Mouse (Mus musculus): ENCODE data around the gene Pnmal1. TPM values are rescaled to one million over a fixed set of nuclear protein-coding genes. Genes with fewer than 3 reads are reported as not detected.
A peak's percentile ranks its signal among the peaks of the same experiment; 100 is the strongest.

Gene Pnmal1
- polyA plus RNA-seq, 1 experiment from 2014 or later, result 53.1 TPM

DNA sequence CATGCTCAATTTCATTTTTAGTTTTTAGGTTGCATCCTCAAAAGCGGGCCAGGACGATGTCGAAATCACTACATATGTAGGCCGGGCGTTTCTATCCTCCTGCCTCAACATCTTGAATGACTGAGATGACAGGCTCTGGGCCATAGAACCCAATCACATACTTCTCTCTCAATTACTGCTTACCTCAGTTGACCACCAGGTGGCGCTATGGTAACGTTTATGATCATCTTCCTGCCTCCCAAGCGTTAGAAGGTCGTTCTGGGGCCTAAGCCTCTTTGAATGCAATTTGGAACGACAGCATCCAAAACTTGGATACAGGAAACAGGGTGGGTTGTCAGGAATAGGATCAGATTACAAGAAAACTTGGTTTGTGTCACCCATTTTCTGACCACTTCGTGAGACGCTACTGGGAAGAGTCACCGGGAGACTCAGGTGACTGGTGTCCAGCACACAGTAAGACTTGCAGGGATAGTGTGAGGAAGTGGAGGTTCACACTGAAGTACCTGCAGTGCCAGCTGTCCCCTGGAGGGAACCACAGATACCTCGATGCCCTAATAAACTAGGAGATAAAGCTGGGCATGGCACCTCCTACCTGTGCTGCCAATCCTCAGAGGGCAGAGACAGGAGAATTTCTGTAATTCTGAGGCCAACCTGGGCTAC is 27.4 kb upstream of the Pnmal1 start:
- H3K9ac ChIP-seq (replicated peaks), result no peak overlapping the region
- H3K4me2 ChIP-seq (replicated peaks), result no peak overlapping the region
- peak; percentile 70 for ATAC-seq (replicated peaks)
- no peaks in the 10 kb centered on the region for H3K27me3 ChIP-seq
- peaks cover 31% of the 10 kb centered on the region for H3K4me1 ChIP-seq
- H3K27ac ChIP-seq (replicated peaks), result peak overlapping the region; percentile 77
- WGBS, result 17% methylated on average over 14 of the region's 14 CpGs
- H3K9me3 ChIP-seq, result no peaks in the 10 kb centered on the region
- H3K36me3 ChIP-seq, result no peaks in the 10 kb centered on the region
- H3K4me3 ChIP-seq, result no peak overlapping the region

DNA sequence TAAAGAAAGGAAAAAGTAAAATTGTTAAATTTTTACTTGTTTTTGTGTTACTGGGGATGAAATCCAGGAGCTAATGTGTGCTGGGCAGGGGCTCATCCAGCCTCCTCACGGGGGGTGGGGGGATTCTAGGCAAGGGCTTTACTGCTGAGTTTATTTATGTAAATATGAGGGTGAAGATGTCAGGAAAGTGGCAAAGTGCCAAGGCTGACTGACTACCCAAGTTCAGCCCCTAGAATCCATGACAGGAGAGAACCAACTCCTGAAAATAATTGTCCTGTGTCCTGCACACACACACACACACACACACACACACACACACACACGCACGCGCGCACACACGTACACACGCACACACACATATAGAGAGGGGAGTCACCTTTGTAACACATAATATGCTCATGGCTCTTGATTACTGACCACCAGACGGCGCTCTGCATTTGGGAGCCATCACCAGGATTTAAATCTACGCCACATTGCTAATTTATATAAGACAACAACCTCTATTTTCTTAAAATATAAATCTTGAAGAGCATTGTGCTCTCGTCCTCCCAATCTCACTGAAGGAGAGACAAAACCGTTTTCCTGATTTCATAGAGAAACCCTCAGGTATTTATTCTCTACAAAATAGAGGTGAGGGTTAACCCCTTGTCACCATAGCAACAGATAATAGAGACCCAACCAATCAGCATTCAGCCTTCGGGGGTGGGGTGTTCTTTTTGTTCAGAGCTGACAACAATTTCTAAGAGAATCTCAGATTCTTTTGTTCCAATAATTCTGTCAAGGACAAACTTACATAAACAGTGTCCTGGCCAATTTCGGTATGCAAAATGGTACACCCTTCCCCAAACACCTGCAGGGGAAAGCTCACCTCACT is 26.5 kb upstream of the Pnmal1 start:
- Histone ChIP-seq H3K36me3 (no peaks in the 10 kb centered on the region), H3K4me3 (no peak overlapping the region), H3K27me3 (no peaks in the 10 kb centered on the region), H3K4me2 (replicated peaks) (peak overlapping the region; percentile 19; the same call in 1 of the 2 replicates), H3K27ac (replicated peaks) (peak overlapping the region; percentile 77), H3K4me1 (peaks cover 35% of the 10 kb centered on the region), H3K9ac (replicated peaks) (no peak overlapping the region; the same call in 1 of the 2 replicates), H3K9me3 (no peaks in the 10 kb centered on the region)
- WGBS, result 32% methylated on average over 14 of the region's 14 CpGs
- ATAC-seq (replicated peaks), result peak; percentile 61

DNA sequence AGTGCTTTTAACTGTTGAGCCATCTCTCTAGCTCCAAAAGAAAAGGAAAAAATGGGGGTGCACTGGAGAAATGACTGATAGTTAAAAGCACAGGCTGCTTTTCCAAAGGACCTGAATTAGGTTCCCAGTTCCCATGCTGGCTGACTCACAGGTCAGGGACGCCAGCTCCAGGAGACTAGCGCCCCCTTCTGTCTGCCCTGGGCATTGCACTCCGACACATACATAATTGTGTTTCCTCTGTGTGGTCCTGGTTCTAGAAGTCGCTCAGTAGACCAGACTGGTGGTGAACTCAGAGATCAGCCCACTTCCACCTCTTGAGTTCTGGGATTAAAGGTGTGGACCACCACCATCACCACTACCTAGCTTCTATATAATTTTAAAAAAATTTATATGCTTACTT is 22.2 kb upstream of the Pnmal1 start:
- Histone ChIP-seq H3K4me2 (replicated peaks) (no peak overlapping the region), H3K36me3 (no peaks in the 10 kb centered on the region), H3K4me1 (peaks cover 59% of the 10 kb centered on the region), H3K4me3 (no peak overlapping the region), H3K9ac (replicated peaks) (no peak overlapping the region), H3K27me3 (no peaks in the 10 kb centered on the region), H3K9me3 (no peaks in the 10 kb centered on the region), H3K27ac (replicated peaks) (0 out of 2 replicates have a peak overlapping the region, but pooled peaks have one; percentile 88)
- ATAC-seq (replicated peaks), result no peak
- WGBS, result 51% methylated on average over 4 of the region's 4 CpGs

DNA sequence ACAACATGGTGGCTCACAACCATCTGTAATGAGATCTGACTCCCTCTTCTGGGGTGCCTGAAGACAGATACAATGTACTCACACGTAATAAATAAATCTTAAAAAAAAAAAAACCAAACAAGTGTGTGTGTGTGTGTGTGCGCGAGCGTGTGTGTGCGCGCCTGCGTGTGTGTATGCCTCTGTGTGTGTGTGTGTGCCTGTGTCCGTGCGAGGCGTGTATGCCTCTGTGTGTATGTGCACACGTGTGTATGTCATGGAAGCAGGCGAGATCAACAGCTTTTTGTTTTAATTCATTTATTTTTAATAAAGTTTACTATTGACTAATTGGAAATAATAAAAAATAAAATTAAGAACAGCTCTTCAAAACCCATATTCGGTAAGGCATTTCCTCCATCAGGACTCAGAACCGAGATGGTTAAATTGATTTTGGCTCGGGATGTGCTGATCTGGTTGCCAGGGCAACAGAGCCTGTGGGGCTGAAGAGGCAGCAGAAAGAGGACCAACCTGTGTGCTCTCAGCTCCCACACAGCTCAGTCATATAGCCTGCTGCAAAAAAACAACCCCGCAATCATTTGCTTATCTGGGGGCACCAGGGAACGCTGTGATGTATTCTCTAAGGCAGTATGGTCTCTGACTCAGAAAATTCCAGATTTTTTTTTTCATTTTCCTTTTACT is 21.2 kb upstream of the Pnmal1 start:
- ATAC-seq (replicated peaks), result peak; percentile 87
- Histone ChIP-seq H3K9me3 (no peaks in the 10 kb centered on the region), H3K4me1 (peaks cover 56% of the 10 kb centered on the region), H3K4me2 (replicated peaks) (peak overlapping the region; percentile 33), H3K4me3 (no peak overlapping the region), H3K36me3 (no peaks in the 10 kb centered on the region), H3K9ac (replicated peaks) (no peak overlapping the region), H3K27ac (replicated peaks) (peak overlapping the region; percentile 88), H3K27me3 (no peaks in the 10 kb centered on the region)
- 57% methylated on average over 17 of the region's 17 CpGs for WGBS

DNA sequence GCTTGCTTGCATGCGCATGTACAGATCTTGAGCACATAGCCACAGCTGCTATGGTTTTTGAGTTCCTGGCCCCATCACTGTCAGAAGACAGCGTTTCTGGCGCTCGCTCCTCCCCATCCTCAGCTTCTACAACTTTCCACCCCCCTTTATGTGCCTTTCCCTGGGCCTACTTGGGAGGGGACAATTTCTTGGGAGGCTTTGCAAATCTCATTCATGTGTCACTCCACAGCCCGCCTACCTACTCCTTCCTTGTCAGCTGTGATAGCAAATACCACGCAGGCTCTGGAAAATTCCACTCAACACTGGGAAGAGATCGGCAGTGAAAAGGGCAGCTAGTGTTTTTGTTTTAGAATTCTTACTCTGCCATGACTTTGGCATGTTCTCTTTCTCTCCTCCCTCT is 19.2 kb upstream of the Pnmal1 start:
- no peak overlapping the region for H3K4me3 ChIP-seq
- no peak overlapping the region for H3K4me2 ChIP-seq (replicated peaks)
- H3K4me1 ChIP-seq, result peaks cover 64% of the 10 kb centered on the region
- WGBS, result 28% methylated on average over 7 of the region's 7 CpGs
- H3K36me3 ChIP-seq, result no peaks in the 10 kb centered on the region
- H3K27ac ChIP-seq (replicated peaks), result peak overlapping the region; percentile 88
- H3K9me3 ChIP-seq, result no peaks in the 10 kb centered on the region
- H3K27me3 ChIP-seq, result no peaks in the 10 kb centered on the region
- no peak overlapping the region for H3K9ac ChIP-seq (replicated peaks)
- ATAC-seq (replicated peaks), result no peak

DNA sequence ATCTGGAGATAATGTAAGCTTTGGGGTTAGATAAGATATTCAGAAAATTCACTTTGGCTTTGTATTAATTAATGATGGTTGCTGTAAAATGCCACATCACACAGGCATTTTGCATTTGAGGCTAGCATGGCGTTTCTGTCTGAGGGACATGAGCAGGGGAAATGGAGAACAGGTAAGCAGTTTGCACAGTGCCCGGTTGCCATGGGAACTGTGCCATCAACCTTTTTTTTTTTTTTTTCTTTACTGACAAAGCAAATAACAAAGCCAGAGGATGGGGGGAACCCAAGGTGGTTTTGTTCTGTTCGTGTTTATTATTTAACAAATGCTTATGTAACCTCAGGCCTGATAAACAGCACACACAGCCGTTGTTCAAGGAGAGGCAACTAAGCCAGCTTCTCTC is 16.6 kb upstream of the Pnmal1 start:
- WGBS, result 42% methylated on average over 4 of the region's 4 CpGs

DNA sequence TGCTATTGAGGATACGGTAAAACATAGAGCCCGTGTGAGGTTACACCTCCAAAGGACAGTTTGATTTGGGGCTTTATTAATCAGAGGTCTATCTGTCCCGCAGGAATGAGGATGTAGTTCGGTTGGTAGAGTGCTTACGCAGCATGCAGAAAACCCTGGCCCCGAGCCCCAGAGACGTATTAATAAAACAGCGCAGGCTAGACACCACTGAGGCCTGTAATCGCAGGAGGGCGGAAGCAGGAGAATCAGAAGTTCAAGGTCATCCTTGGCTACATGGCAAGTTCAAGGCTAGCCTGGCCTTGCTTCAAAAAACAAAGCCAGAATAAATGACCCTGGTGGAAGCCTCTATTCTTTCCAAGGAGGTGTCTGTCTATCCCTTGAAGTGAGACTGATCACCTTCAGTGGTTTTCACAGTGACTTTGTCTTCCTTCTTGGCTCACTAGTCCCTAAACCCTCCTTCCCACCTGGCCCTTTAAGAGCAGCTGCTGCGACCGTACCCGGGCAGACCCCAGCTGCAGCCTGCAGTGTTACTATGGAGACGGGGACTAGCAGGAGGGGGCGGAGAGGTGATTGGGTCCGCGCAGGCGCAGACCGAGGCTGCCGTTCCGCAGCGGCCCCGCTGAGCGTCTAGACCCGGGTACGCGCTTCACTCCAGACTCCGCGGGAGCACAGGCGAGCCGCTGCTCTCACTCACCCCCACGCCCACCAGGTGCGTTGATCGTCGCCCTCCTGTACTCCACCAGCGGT is 15.2 kb upstream of the Pnmal1 start, which contains the start of gene Pnmal2:
Gene Pnmal2, plus strand, starts transcription at position 622 of the 747 bp plus-strand sequence.
- no peaks in the 10 kb centered on the region for H3K36me3 ChIP-seq
- H3K27ac ChIP-seq (replicated peaks), result peak within 1 kb of the TSS; percentile 88
- 12% methylated on average over 36 of the region's 36 CpGs for WGBS
- H3K4me1 ChIP-seq, result peaks cover 85% of the 10 kb centered on the region
- no peaks in the 10 kb centered on the region; the same call in 1 of the 2 replicates for H3K27me3 ChIP-seq
- no peaks in the 10 kb centered on the region for H3K9me3 ChIP-seq
- peak within 1 kb of the TSS; percentile 78 for H3K4me2 ChIP-seq (replicated peaks)
- H3K4me3 ChIP-seq, result peak within 1 kb of the TSS; percentile 60
- ATAC-seq (replicated peaks), result peak; percentile 87
- peak within 1 kb of the TSS; percentile 73 for H3K9ac ChIP-seq (replicated peaks)

More for the DNA sequence above, 16.6 kb upstream of the Pnmal1 start:
- H3K4me2 ChIP-seq (replicated peaks), result no peak overlapping the region
- H3K27ac ChIP-seq (replicated peaks), result peak overlapping the region; percentile 88
- no peak overlapping the region for H3K9ac ChIP-seq (replicated peaks)
- H3K36me3 ChIP-seq, result no peaks in the 10 kb centered on the region
- no peaks in the 10 kb centered on the region; the same call in 1 of the 2 replicates for H3K27me3 ChIP-seq
- peaks cover 85% of the 10 kb centered on the region for H3K4me1 ChIP-seq
- no peak for ATAC-seq (replicated peaks)
- H3K9me3 ChIP-seq, result no peaks in the 10 kb centered on the region
- no peak overlapping the region for H3K4me3 ChIP-seq

DNA sequence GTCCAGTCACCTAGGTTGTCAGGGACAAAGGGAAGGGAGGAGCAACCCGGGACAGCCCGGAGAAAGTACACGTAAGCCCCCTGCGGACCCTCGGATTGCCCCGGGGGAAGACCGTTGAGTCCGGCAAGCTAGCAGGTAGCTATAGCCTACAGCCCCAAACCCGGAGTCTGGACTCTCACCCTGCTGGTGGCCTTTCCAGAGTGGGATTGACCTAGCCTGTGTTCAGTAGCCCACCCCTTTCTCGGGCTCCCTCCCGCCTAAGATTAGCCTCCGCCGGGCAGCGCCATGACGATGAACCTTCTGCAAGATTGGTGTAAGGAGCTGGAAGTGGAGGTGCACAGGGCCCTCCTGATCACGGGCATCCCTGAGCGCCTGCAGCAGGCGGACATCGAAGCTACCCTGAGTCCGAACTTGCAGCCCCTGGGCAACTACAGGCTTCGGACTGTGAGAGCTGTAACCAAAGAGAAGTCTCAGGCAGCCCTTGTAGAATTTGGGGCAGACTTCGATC is 14.6 kb upstream of the Pnmal1 start:
- no peaks in the 10 kb centered on the region; the same call in 1 of the 2 replicates for H3K27me3 ChIP-seq
- no peaks in the 10 kb centered on the region for H3K36me3 ChIP-seq
- peak; percentile 9; the same call in 1 of the 2 replicates for ATAC-seq (replicated peaks)
- H3K9ac ChIP-seq (replicated peaks), result peak overlapping the region; percentile 73
- H3K27ac ChIP-seq (replicated peaks), result peak overlapping the region; percentile 88
- H3K4me2 ChIP-seq (replicated peaks), result peak overlapping the region; percentile 78
- H3K4me3 ChIP-seq, result peak overlapping the region; percentile 60
- H3K4me1 ChIP-seq, result peaks cover 85% of the 10 kb centered on the region
- H3K9me3 ChIP-seq, result no peaks in the 10 kb centered on the region
- WGBS, result 2% methylated on average over 22 of the region's 22 CpGs

DNA sequence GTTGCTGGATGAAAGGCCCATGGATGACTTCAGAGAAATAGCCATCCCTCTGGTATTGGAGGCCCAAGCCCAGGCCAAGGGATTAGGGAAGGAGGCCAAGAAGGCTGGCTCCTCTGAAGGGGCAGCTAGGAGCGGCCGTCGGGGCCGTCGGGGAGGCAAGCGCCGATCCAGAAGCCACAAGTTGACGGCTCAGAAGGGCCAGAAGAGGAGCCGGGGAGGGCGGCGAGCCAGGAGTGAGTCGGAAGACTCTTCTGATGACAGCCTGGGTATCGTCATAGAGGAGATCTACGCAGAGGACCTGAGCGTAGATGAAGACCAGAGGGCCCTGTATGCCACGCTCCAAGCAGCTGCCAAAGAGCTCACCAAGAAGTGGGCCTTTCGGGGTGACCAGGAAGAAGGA is 14.1 kb upstream of the Pnmal1 start:
- WGBS, result 15% methylated on average over 17 of the region's 17 CpGs
- H3K27me3 ChIP-seq, result no peaks in the 10 kb centered on the region; the same call in 1 of the 2 replicates
- no peaks in the 10 kb centered on the region for H3K9me3 ChIP-seq
- H3K27ac ChIP-seq (replicated peaks), result peak overlapping the region; percentile 88
- H3K4me1 ChIP-seq, result peaks cover 85% of the 10 kb centered on the region
- peak overlapping the region; percentile 73 for H3K9ac ChIP-seq (replicated peaks)
- H3K4me2 ChIP-seq (replicated peaks), result peak overlapping the region; percentile 78
- H3K36me3 ChIP-seq, result no peaks in the 10 kb centered on the region
- H3K4me3 ChIP-seq, result peak overlapping the region; percentile 60
- no peak for ATAC-seq (replicated peaks)

DNA sequence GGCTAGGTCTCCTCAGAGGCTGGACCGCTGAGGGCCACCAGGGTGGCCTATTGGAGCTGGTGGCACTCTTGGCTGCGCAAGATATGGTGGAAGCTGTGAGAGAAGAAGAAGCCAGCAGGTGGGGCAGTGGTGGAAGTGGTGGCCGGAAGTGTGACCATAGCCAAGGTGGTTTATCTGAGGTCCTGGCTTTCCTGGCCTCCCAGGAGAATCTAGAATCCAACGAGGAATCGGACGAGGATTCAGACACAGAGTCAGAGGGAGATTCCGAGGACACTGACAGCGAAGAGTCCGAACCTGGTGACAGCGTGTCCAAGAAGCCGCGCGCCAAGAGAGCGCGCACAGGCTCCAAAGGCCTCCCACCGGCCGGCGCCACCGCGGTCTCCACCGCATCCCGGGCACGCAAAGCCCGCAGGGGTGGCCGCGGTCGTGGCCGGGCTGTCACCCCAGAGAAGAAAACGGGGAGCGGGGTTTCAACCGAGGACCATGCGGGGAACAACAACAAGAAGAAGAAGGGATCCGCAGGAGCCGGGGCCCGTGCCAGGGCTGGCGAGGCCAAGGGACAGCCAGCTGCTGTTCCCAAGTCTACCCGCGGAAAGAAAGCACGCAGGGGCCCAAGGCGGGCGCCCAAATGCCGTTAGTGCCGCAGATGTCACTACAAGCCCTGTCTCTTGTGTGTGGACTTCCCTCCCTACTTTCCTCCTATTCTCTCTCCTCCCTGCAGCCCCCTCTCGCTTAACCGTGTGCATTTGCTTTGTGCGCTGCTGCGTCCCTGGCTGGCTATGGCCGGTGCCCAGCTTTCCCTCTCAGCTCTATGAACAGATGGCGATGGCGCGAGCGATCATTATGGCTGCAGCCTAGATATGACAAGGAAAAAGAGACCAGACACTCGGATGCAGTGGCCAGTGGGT is 12.8 kb upstream of the Pnmal1 start:
- peak overlapping the region; percentile 60 for H3K4me3 ChIP-seq
- H3K27me3 ChIP-seq, result no peaks in the 10 kb centered on the region; the same call in 1 of the 2 replicates
- peaks cover 77% of the 10 kb centered on the region for H3K4me1 ChIP-seq
- WGBS, result 2% methylated on average over 53 of the region's 53 CpGs
- H3K9me3 ChIP-seq, result no peaks in the 10 kb centered on the region
- ATAC-seq (replicated peaks), result no peak
- peak overlapping the region; percentile 88 for H3K27ac ChIP-seq (replicated peaks)
- H3K36me3 ChIP-seq, result no peaks in the 10 kb centered on the region
- H3K9ac ChIP-seq (replicated peaks), result peak overlapping the region; percentile 73
- H3K4me2 ChIP-seq (replicated peaks), result peak overlapping the region; percentile 78

Measured in forebrain, embryonic 15.5 days (tissue).